Comparison of ENCODE assay signal across 26 mouse cellular contexts in the genomic region with DNA sequence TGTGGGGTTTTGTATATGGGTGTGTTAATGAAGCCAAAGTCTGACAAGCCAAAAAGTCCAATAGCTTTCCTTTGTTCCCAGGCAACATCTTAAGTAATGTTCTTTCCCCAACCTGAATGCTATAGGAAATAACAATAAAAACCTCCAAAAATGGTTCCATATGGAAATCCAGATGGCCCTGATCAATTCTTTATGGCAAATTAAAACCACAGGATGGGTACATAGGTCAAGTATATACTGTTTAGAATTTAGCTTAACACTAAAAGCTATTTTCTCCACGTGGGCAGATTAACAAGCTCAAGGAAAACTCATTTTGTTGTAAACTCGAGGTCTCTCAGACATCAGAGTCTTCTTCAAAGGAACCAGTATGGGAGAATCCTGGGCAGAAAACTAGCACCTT. TPM values are rescaled to one million over a fixed set of nuclear protein-coding genes. Genes with fewer than 3 reads are reported as not detected.
DNase-seq lines count a peak whose midpoint lies in the region; ATAC-seq and TF ChIP-seq lines count a peak whose summit lies in the region.
"Had no signal": no experiment of that assay in that cellular context is flagged by ENCODE, and none has a peak within 500 bp of the region (broad histone marks: within the 10 kb centered on the region; RNA-seq: fewer than 3 reads in every experiment).

No protein-coding gene starts in this region.

- peak overlapping the region; percentile 75 for H3K27ac ChIP-seq in limb, embryonic 10.5 days
- no peak overlapping the region for H3K27ac ChIP-seq in limb, embryonic 12.5 days
- no peak overlapping the region for H3K27ac ChIP-seq in cerebellum, adult 2 months (ENCODE audit: insufficient read depth, low read length)
- H3K27ac ChIP-seq: embryonic facial prominence, embryonic 12.5 days; forebrain, embryonic 13.5 days; forebrain, embryonic 15.5 days had no signal

- H3K4me3 ChIP-seq in limb, embryonic 10.5 days = no peak overlapping the region
- H3K4me3 ChIP-seq in limb, embryonic 12.5 days (replicated peaks) = no peak overlapping the region
- H3K4me3 ChIP-seq in cerebellum, adult 2 months (replicated peaks; ENCODE audit: insufficient read depth, low read depth, low read length) = no peak overlapping the region
- H3K4me3 ChIP-seq: embryonic facial prominence, embryonic 12.5 days; forebrain, embryonic 13.5 days; forebrain, embryonic 15.5 days had no signal

- ATAC-seq in limb, embryonic 12.5 days (ENCODE audit: insufficient number of reproducible peaks, insufficient read depth, low FRiP score, low TSS enrichment, low read depth) = peak; percentile 59; the same call in 1 of the 2 replicates
- ATAC-seq: activated CD4-positive, CD25-positive, alpha-beta regulatory T cell, adult 4 months; CD4-positive, CD25-positive, alpha-beta regulatory T cell, adult 4 months; forebrain, embryonic 13.5 days; forebrain, embryonic 15.5 days; forebrain, postnatal 0 days; Patski had no signal

- H3K9ac ChIP-seq in limb, embryonic 12.5 days (replicated peaks) = no peak overlapping the region
- H3K9ac ChIP-seq: embryonic facial prominence, embryonic 12.5 days; forebrain, embryonic 13.5 days; forebrain, embryonic 15.5 days; forebrain, postnatal 0 days had no signal

- no peak overlapping the region for H3K4me2 ChIP-seq in limb, embryonic 12.5 days
- H3K4me2 ChIP-seq: embryonic facial prominence, embryonic 12.5 days; forebrain, embryonic 13.5 days; forebrain, embryonic 15.5 days had no signal

- DNase-seq in embryo, embryonic 11 days = peak; percentile 20
- no peak for DNase-seq in embryo, embryonic 10.5 days (ENCODE audit: low spot score)
- DNase-seq in forelimb bud, embryonic 11.5 days (ENCODE audit: low read depth, low spot score) = peak; percentile 71
- DNase-seq in limb, embryonic 10.5 days (ENCODE audit: low spot score) = no peak
- no peak for DNase-seq in cerebellum, postnatal 10 days
- no peak for DNase-seq in cerebellum, adult 2 months
- DNase-seq in thymus, postnatal 14 days = no peak
- DNase-seq: adrenal gland, adult 8-10 months; adrenal gland, postnatal 14 days; adrenal gland, postnatal 36 days; B cell, adult 2 months; cerebellum, adult 11-12 months; cerebellum, adult 8-10 months; cerebellum, adult 9-11 months; cerebellum, postnatal 25 days; forebrain, postnatal 0 days had no signal

- no peaks in the 10 kb centered on the region for H3K27me3 ChIP-seq in limb, embryonic 10.5 days (ENCODE audit: low read depth, poor library complexity, severe bottlenecking)
- peaks cover 4% of the 10 kb centered on the region; the same call in 1 of the 2 replicates for H3K27me3 ChIP-seq in limb, embryonic 12.5 days
- no peaks in the 10 kb centered on the region for H3K27me3 ChIP-seq in cerebellum, adult 2 months (ENCODE audit: control insufficient read depth, insufficient read depth, low read length)
- H3K27me3 ChIP-seq: CH12.LX; forebrain, embryonic 13.5 days; forebrain, embryonic 15.5 days had no signal

- no peaks in the 10 kb centered on the region for H3K9me3 ChIP-seq in limb, embryonic 10.5 days (replicated peaks)
- H3K9me3 ChIP-seq in limb, embryonic 12.5 days = no peaks in the 10 kb centered on the region
- H3K9me3 ChIP-seq: embryonic facial prominence, embryonic 12.5 days; forebrain, embryonic 13.5 days; forebrain, embryonic 15.5 days; G1E had no signal

- 23% methylated on average over 2 of the region's 2 CpGs for WGBS in limb, embryonic 10.5 days
- WGBS in limb, embryonic 12.5 days = 6% methylated on average over 2 of the region's 2 CpGs
- WGBS in cerebellum, adult 2 months = 50% methylated on average over 2 of the region's 2 CpGs

- no peak for TF ChIP-seq POLR2A in cerebellum, adult 2 months (IDR thresholded peaks at IDR 0.05; ENCODE audit: borderline replicate concordance, insufficient read depth, low read length)

- H3K4me1 ChIP-seq in limb, embryonic 10.5 days = peaks cover 38% of the 10 kb centered on the region
- peaks cover 17% of the 10 kb centered on the region for H3K4me1 ChIP-seq in limb, embryonic 12.5 days (replicated peaks)
- no peaks in the 10 kb centered on the region for H3K4me1 ChIP-seq in cerebellum, adult 2 months (ENCODE audit: control insufficient read depth, insufficient read depth, low read length)
- H3K4me1 ChIP-seq: forebrain, embryonic 13.5 days; forebrain, embryonic 15.5 days had no signal

- no peaks in the 10 kb centered on the region for H3K36me3 ChIP-seq in limb, embryonic 10.5 days
- no peaks in the 10 kb centered on the region for H3K36me3 ChIP-seq in limb, embryonic 12.5 days
- H3K36me3 ChIP-seq: embryonic facial prominence, embryonic 12.5 days; forebrain, embryonic 15.5 days; G1E had no signal

- TF ChIP-seq CTCF in cerebellum, adult 2 months (IDR thresholded peaks at IDR 0.05; ENCODE audit: borderline replicate concordance, insufficient read depth, low read depth, low read length) = no peak

RNA-seq across cellular contexts. Expression of a gene that starts 14.6 kb away (rescaled TPM):
- polyA plus RNA-seq in limb, embryonic 10.5 days (2016; fragmentation: Nextera tagmentation; extraction: Ambion mirVana) = 0.05 and 0.15 TPM in 2 replicates
- polyA plus RNA-seq in limb, embryonic 12.5 days (2016; fragmentation: Nextera tagmentation; extraction: Ambion mirVana) = 0.06 and 0.09 TPM in 2 replicates
- 0.05 TPM in 1 of 2 replicates, not detected in the other for polyA plus RNA-seq in cerebellum, adult 2 months (2012; rRNA removed)
- polyA plus RNA-seq: activated CD4-positive, CD25-positive, alpha-beta regulatory T cell, adult 4 months; CD4-positive, CD25-positive, alpha-beta regulatory T cell, adult 4 months; forebrain, embryonic 11.5 days; forebrain, embryonic 13.5 days; forebrain, embryonic 15.5 days; G1E had no signal

RNA-seq across cellular contexts. Expression of a gene that starts 45.8 kb away (rescaled TPM):
- polyA plus RNA-seq in limb, embryonic 10.5 days (2016; fragmentation: Nextera tagmentation; extraction: Ambion mirVana) = 17.1 and 18.7 TPM in 2 replicates
- 12.1 and 12.5 TPM in 2 replicates for polyA plus RNA-seq in limb, embryonic 12.5 days (2016; fragmentation: Nextera tagmentation; extraction: Ambion mirVana)
- 11.3 and 13.3 TPM in 2 replicates for polyA plus RNA-seq in cerebellum, adult 2 months (2012; rRNA removed)

Comparison
In these comparisons a context has a peak if more than half of its experiments do, and no peak if none do; other contexts are left out.
1. DNase-seq: peak in embryo, embryonic 11 days (single experiment) and forelimb bud, embryonic 11.5 days (single experiment); none in embryo, embryonic 10.5 days (single experiment), limb, embryonic 10.5 days (single experiment), cerebellum, postnatal 10 days (0 of 2), cerebellum, adult 2 months (0 of 2) and thymus, postnatal 14 days (single experiment).